Mouse (Mus musculus) limb, embryonic 11.5 days (tissue): ENCODE results near the gene Ulk4. TPM values are rescaled to one million over a fixed set of nuclear protein-coding genes. Genes with fewer than 3 reads are reported as not detected.

Experiments
- ATAC-seq: fragments of 200-750 bp; cut with Nextera tagmentation; 2 replicates; pipeline ENCODE4 v1.8.0; 2017; ENCODE audit warnings: low read depth; ENCODE audit not compliant: insufficient number of reproducible peaks, low FRiP score, low TSS enrichment
- DNase-seq: peaks from one replicate; pipeline ENCODE4 v3.0.0-alpha.2; 2015; ENCODE audit warnings: low spot score
- H3K27ac ChIP-seq: fragments of 300-500 bp; sonication (generic); replicated peaks from 2 replicates; pipeline ENCODE4 v1.5.1; 2014; ENCODE audit warnings: low read depth, mild to moderate bottlenecking, low read length
- H3K27me3 ChIP-seq: fragments of 300-500 bp; sonication (generic); 2 replicates; pipeline ENCODE4 v1.6.1; 2014; ENCODE audit warnings: mild to moderate bottlenecking, low read length, mixed read lengths; ENCODE audit not compliant: control insufficient read depth, insufficient read depth
- H3K36me3 ChIP-seq: fragments of 300-500 bp; sonication (generic); 2 replicates; pipeline ENCODE4 v1.6.1; 2014; ENCODE audit warnings: mild to moderate bottlenecking, low read length, moderate library complexity, mixed read lengths; ENCODE audit not compliant: control insufficient read depth, insufficient read depth
- H3K4me1 ChIP-seq: fragments of 300-500 bp; sonication (generic); 2 replicates; pipeline ENCODE4 v1.6.1; 2014; ENCODE audit warnings: low read length, mixed read lengths; ENCODE audit not compliant: control insufficient read depth, insufficient read depth
- H3K4me2 ChIP-seq: fragments of 300-500 bp; sonication (generic); 2 replicates; pipeline ENCODE4 v1.6.1; 2014; ENCODE audit warnings: low read depth, mild to moderate bottlenecking, moderate library complexity; ENCODE audit not compliant: severe bottlenecking
- H3K4me3 ChIP-seq: fragments of 300-500 bp; sonication (generic); 2 replicates; pipeline ENCODE4 v1.5.1; 2014; ENCODE audit warnings: low read depth, low read length
- H3K9ac ChIP-seq: fragments of 300-500 bp; sonication (generic); 2 replicates; pipeline ENCODE4 v1.6.1; 2014; ENCODE audit warnings: mild to moderate bottlenecking, low read length
- H3K9me3 ChIP-seq: fragments of 300-500 bp; sonication (generic); 2 replicates; pipeline ENCODE4 v1.6.1; 2016; ENCODE audit warnings: low read length; ENCODE audit not compliant: control insufficient read depth
- WGBS: fragments of 180-500 bp; shearing (Covaris S2); extraction: QIAGEN DNeasy Blood & Tissue Kit; methylation state at CpG from one replicate; pipeline ENCODE4 v1.1.7; 2014; 5-methylcytosine and 5-hydroxymethylcytosine counted together
- polyA plus RNA-seq: library from polyadenylated mRNA; unstranded; fragments of >200 nt; fragmentation: Nextera tagmentation; extraction: Ambion mirVana; gene quantifications from 2 replicates; pipeline ENCODE4 v1.2.1, GENCODE M21; 2014

Ulk4 gene
- polyA plus RNA-seq, 1 experiment from 2014 or later = 147 TPM

DNA sequence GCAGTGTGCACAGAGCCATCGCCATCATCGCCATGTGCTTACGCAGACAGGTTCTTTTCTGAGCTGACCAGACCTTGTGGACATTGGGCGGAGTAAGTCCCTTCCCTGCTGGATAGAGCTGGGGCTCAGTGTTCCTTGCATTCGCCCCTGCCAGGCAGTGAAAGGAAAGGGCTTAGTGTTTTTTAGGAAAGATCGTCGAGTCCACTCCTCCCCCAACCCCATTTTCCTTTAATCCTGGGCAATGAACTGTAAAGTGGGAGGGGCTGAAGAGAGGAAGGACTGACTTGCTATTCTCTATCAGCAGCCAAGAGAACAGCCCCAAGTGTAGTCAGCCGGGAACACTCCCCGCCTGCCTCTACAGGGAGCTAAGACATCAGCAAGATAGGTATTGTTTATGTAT lies 26.8 kb upstream of the Ulk4 start:
- WGBS = 57% methylated on average over 9 of the region's 9 CpGs
- Histone ChIP-seq H3K4me2 (no peak overlapping the region), H3K9me3 (no peaks in the 10 kb centered on the region), H3K27me3 (no peaks in the 10 kb centered on the region), H3K27ac (no peak overlapping the region), H3K9ac (no peak overlapping the region), H3K4me1 (peaks cover 6% of the 10 kb centered on the region), H3K36me3 (no peaks in the 10 kb centered on the region), H3K4me3 (no peak overlapping the region)
- DNase-seq (no peak), ATAC-seq (no peak)

DNA sequence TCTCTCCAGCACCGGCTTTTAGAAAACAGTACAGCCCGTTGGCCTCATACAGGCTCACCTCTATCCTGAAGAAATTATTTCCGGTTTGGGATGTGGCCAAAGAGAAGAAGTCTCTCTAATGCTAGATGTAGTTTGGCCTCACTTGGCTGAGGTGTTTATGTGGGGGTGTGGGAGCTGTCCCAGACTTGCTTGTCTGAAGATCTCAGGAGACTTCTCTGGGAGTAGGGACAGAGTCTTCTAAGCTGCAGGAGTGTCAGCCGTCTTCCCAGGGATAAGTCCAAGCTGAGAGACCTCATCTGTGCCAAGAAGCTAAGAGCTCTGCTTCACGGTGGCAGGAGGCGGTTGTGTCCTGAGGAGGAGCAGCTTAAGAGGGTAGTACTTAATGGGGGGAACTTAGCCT lies 26.1 kb upstream of the Ulk4 start:
- DNase-seq = no peak
- no peak for ATAC-seq
- H3K4me1 ChIP-seq = peaks cover 12% of the 10 kb centered on the region
- H3K27me3 ChIP-seq = no peaks in the 10 kb centered on the region
- H3K27ac ChIP-seq = no peak overlapping the region
- no peak overlapping the region for H3K9ac ChIP-seq
- H3K4me3 ChIP-seq = no peak overlapping the region
- H3K36me3 ChIP-seq = no peaks in the 10 kb centered on the region
- H3K4me2 ChIP-seq = no peak overlapping the region
- WGBS = 82% methylated on average over 6 of the region's 6 CpGs
- H3K9me3 ChIP-seq = no peaks in the 10 kb centered on the region

DNA sequence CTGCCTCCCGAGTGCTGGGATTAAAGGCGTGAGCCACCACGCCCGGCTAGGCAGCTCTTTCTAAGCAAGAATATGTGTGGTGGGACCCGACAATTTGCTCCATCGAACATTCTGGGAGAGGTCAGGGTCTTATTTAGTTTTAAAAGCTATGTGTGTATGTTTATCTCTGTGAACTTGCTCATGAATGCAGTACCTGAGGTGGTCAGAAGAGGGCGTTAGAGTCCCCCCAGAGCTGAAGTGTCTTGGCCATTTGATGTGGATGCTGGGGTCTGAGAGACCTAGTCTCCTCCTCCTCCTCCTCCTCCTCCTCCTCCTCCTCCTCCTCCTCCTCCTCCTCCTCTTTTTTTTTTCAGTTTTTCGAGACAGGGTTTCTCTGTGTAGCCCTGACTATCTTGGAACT lies 25.5 kb upstream of the Ulk4 start:
- Histone ChIP-seq H3K9ac (no peak overlapping the region), H3K9me3 (no peaks in the 10 kb centered on the region), H3K4me3 (no peak overlapping the region), H3K36me3 (no peaks in the 10 kb centered on the region), H3K27ac (no peak overlapping the region), H3K4me2 (no peak overlapping the region), H3K27me3 (no peaks in the 10 kb centered on the region), H3K4me1 (peaks cover 12% of the 10 kb centered on the region)
- WGBS = 89% methylated on average over 7 of the region's 8 CpGs
- DNase-seq = no peak
- no peak for ATAC-seq

DNA sequence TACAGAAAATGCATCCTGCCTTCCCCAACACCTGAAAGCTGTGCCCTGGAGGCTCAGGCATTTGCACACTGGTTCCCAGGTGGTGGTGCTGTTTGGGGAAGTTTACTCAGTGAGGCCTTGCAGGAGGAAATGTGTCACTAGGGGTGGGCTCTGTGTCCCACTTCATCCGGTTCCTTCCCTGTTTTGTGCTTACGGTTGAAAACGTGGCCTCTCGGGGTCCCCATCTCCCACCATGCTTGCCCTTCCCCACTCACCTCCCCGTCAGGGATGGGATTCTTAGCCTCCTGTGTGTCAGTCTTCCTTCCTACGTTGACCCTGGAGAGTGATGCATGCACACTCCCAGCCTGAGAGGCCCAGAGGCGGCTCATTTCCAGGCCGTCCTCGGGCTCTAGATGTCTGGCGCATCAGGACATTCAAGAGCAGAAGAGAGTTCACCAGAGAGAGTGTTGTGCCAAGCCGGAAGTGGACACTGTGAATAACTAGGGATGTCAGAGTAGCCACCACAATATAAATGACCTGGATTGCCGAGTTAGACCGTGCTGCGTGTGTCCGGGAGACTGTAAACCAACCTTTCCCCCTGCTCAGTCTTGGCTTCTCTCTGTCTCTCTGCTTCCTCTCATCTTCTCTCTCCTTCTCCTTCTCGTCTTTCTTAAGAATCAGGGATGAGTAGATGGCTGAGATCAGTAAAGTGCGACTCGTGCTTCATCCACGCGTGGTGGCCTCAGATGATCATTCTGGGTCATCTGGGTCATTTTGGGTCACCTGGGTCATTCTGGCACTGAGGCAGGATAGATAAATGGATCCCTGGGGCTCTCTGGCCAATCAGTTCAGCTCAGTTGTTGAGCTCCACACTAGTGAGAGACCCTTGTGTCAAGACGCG lies 24.3 kb upstream of the Ulk4 start:
- H3K4me1 ChIP-seq = peaks cover 15% of the 10 kb centered on the region
- no peak for ATAC-seq
- no peak overlapping the region for H3K4me2 ChIP-seq
- H3K27me3 ChIP-seq = no peaks in the 10 kb centered on the region
- H3K27ac ChIP-seq = no peak overlapping the region
- H3K36me3 ChIP-seq = no peaks in the 10 kb centered on the region
- 86% methylated on average over 22 of the region's 22 CpGs for WGBS
- no peak overlapping the region for H3K4me3 ChIP-seq
- no peak for DNase-seq
- no peak overlapping the region for H3K9ac ChIP-seq
- H3K9me3 ChIP-seq = no peaks in the 10 kb centered on the region

- no peak overlapping the region for H3K4me2 ChIP-seq
- WGBS = 69% methylated on average over 19 of the region's 19 CpGs
- H3K9me3 ChIP-seq = no peaks in the 10 kb centered on the region
- H3K36me3 ChIP-seq = no peaks in the 10 kb centered on the region
- H3K27me3 ChIP-seq = no peaks in the 10 kb centered on the region
- ATAC-seq = no peak
- DNase-seq = no peak
- no peak overlapping the region for H3K27ac ChIP-seq
- no peak overlapping the region for H3K4me3 ChIP-seq
- H3K4me1 ChIP-seq = peaks cover 15% of the 10 kb centered on the region
- H3K9ac ChIP-seq = no peak overlapping the region
These were observed 23.1 kb upstream of the Ulk4 start for GRCm38 (mm10) chr9:121299976-121300570.

- Histone ChIP-seq H3K4me1 (peaks cover 15% of the 10 kb centered on the region), H3K9me3 (no peaks in the 10 kb centered on the region), H3K9ac (no peak overlapping the region), H3K4me2 (0 out of 2 replicates have a peak overlapping the region, but pooled peaks have one; percentile 96), H3K36me3 (no peaks in the 10 kb centered on the region), H3K4me3 (no peak overlapping the region), H3K27me3 (no peaks in the 10 kb centered on the region), H3K27ac (no peak overlapping the region)
- WGBS = 81% methylated on average over 9 of the region's 9 CpGs
- no peak for DNase-seq
- ATAC-seq = no peak
These were observed 22.3 kb upstream of the Ulk4 start for GRCm38 (mm10) chr9:121299223-121299755.

DNA sequence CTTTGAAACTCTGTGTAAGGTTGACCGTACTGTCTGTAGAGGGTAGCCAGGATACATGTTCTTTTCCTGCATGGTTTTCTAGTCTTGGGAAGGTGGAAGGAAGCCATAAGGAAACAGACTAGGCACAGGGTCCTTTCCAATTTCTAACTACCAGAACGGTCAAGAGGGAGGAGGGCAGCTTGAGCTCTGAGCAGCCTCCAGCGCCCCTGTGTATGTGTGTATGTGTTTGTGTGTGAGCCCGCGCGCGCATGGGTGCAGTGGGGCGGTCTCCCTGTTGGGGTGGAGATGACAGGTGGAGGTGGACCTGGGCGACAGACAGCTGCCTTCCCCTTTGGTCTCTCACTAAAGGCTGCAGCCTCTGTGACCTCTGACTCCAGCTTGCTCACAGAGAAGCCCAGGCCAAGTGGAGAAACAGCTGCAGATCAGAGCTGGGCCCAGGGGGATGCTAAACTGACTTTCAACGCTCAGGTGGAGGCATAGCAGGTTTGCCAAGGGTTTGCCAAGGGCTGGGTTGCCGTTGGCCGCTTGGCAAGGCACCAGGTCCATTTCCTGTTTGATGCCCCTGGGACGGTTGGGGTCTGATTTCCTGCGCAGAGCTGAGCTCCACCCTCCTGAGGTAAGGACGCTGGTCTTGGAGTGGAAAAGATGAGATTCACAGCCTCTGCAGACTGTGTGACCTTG lies 21.6 kb upstream of the Ulk4 start:
- H3K9me3 ChIP-seq = no peaks in the 10 kb centered on the region

GRCm38 (mm10) chr9:121298065-121298398 lies 21.0 kb upstream of the Ulk4 start:
- H3K27ac ChIP-seq = 0 out of 2 replicates have a peak overlapping the region, but pooled peaks have one; percentile 14
- WGBS = 7% methylated on average over 7 of the region's 7 CpGs
- DNase-seq (no peak), ATAC-seq (no peak)
- no peaks in the 10 kb centered on the region for H3K36me3 ChIP-seq
- H3K9me3 ChIP-seq = no peaks in the 10 kb centered on the region
- H3K4me3 ChIP-seq = peak overlapping the region; percentile 85
- peaks cover 15% of the 10 kb centered on the region for H3K4me1 ChIP-seq
- H3K4me2 ChIP-seq = peak overlapping the region; percentile 96
- peak overlapping the region; percentile 85 for H3K9ac ChIP-seq
- H3K27me3 ChIP-seq = no peaks in the 10 kb centered on the region

More for the DNA sequence above, 21.6 kb upstream of the Ulk4 start:
- DNase-seq (peak; percentile 28), ATAC-seq (no peak)
- Histone ChIP-seq H3K4me1 (peaks cover 15% of the 10 kb centered on the region), H3K9ac (peak overlapping the region; percentile 85; the same call in 1 of the 2 replicates), H3K27ac (0 out of 2 replicates have a peak overlapping the region, but pooled peaks have one; percentile 14), H3K4me2 (peak overlapping the region; percentile 96), H3K36me3 (no peaks in the 10 kb centered on the region), H3K4me3 (peak overlapping the region; percentile 85), H3K27me3 (no peaks in the 10 kb centered on the region)
- WGBS = 50% methylated on average over 15 of the region's 15 CpGs
